Mouse (Mus musculus): ENCODE results near the gene Nr2c2.

GRCm38 (mm10) chr6:92042055-92042454 is 49.1 kb upstream of the Nr2c2 start:
- TF ChIP-seq GATA1 (IDR thresholded peaks at IDR 0.05; ENCODE audit: borderline replicate concordance, low read length) (no peak), FLI1 (IDR thresholded peaks at IDR 0.05; ENCODE audit: low read length) (no peak)

Data from megakaryocyte, embryonic 14.5 days (primary cell).